17 mouse cellular contexts compared by ENCODE assay signal in the genomic region with DNA sequence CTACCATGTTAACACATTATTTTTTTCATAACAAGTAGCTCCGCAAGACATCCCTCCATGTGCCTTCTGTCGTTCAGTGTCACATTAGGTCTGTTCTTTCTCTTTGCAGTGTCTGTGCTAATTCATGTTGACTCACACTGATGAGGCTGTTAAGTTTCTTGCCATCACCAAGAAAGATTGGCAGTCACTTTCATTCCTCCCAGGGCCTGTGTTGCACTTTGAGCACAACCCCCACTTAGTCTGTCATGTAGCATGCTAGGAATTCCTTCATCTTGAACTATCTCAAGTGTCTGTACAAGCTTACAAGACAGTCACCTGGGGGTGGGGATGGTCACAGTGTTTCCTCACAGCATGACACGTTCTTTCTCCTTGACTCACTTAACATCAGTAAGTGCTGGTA.
DNase-seq lines count a peak whose midpoint lies in the region; ATAC-seq and TF ChIP-seq lines count a peak whose summit lies in the region.
"Had no signal": no experiment of that assay in that cellular context is flagged by ENCODE, and none has a peak within 500 bp of the region (broad histone marks: within the 10 kb centered on the region; RNA-seq: fewer than 3 reads in every experiment).

No protein-coding gene starts in this region.

- H3K4me3 ChIP-seq in heart, embryonic 10.5 days: no peak overlapping the region; the same call in 1 of the 2 replicates
- no peak overlapping the region for H3K4me3 ChIP-seq in lung, adult 2 months (replicated peaks; ENCODE audit: extremely low read depth, low read depth, low read length)
- H3K4me3 ChIP-seq: erythroblast, embryonic 14.5 days; stomach, embryonic 15.5 days had no signal

- 29% methylated on average over 3 of the region's 3 CpGs for WGBS in heart, embryonic 10.5 days
- 76% methylated on average over 3 of the region's 3 CpGs for WGBS in lung, adult 2 months

- TF ChIP-seq CTCF in lung, adult 2 months (IDR thresholded peaks at IDR 0.05; ENCODE audit: insufficient read depth, low read length): no peak

- no peaks in the 10 kb centered on the region for H3K27me3 ChIP-seq in heart, embryonic 10.5 days (ENCODE audit: insufficient read depth, poor library complexity, severe bottlenecking)
- H3K27me3 ChIP-seq: stomach, embryonic 15.5 days had no signal

- H3K9me3 ChIP-seq in heart, embryonic 10.5 days: no peaks in the 10 kb centered on the region
- H3K9me3 ChIP-seq: stomach, embryonic 15.5 days had no signal

- TF ChIP-seq POLR2A in lung, adult 2 months (IDR thresholded peaks at IDR 0.05; ENCODE audit: borderline replicate concordance, extremely low read depth, low read depth, low read length): no peak

- ATAC-seq in erythroid progenitor cell, adult 5-6 weeks (replicated peaks; ENCODE audit: low FRiP score, poor library complexity, severe bottlenecking): no peak
- ATAC-seq: hindbrain, postnatal 0 days had no signal

- H3K27ac ChIP-seq in heart, embryonic 10.5 days: no peak overlapping the region
- H3K27ac ChIP-seq: hindbrain, postnatal 0 days; stomach, embryonic 15.5 days had no signal

- DNase-seq in heart, embryonic 10.5 days (ENCODE audit: low spot score): peak; percentile 82
- no peak for DNase-seq in heart, adult 9 months (ENCODE audit: low spot score in 2 of 2)
- peak; percentile 4 for DNase-seq in layer of hippocampus, adult 9-11 months
- DNase-seq in layer of hippocampus, postnatal 25 days (ENCODE audit: extremely low spot score in 1 of 2, low spot score in 1 of 2): no peak
- peak; percentile 5 for DNase-seq in lung, adult 2 months
- DNase-seq in cerebellum, postnatal 25 days: no peak
- DNase-seq: cerebellum, adult 9-11 months; gastrocnemius, postnatal 36 days; kidney, adult 11 months; kidney, postnatal 10 days; lung, embryonic 14.5 days; spleen, adult 18-20 months; thymus, adult 2 months had no signal

- peaks cover 8% of the 10 kb centered on the region; the same call in 1 of the 2 replicates for H3K4me1 ChIP-seq in heart, embryonic 10.5 days
- no peaks in the 10 kb centered on the region for H3K4me1 ChIP-seq in lung, adult 2 months (ENCODE audit: control insufficient read depth, insufficient read depth, low read length)
- H3K4me1 ChIP-seq: stomach, embryonic 15.5 days had no signal

- H3K36me3 ChIP-seq in heart, embryonic 10.5 days: no peaks in the 10 kb centered on the region
- H3K36me3 ChIP-seq: stomach, embryonic 15.5 days had no signal

Comparison
In these comparisons a context has a peak if more than half of its experiments do, and no peak if none do; other contexts are left out.
1. DNase-seq: peak in heart, embryonic 10.5 days (single experiment), layer of hippocampus, adult 9-11 months (single experiment) and lung, adult 2 months (single experiment); none in heart, adult 9 months (0 of 2), layer of hippocampus, postnatal 25 days (0 of 2) and cerebellum, postnatal 25 days (0 of 2).